Mouse (Mus musculus): ENCODE measurements around the gene Eno1. TPM values are rescaled to one million over a fixed set of nuclear protein-coding genes. Genes with fewer than 3 reads are reported as not detected.

Eno1 gene
- polyA plus RNA-seq, 1 experiment from 2014 or later, result 1,302 TPM

DNA sequence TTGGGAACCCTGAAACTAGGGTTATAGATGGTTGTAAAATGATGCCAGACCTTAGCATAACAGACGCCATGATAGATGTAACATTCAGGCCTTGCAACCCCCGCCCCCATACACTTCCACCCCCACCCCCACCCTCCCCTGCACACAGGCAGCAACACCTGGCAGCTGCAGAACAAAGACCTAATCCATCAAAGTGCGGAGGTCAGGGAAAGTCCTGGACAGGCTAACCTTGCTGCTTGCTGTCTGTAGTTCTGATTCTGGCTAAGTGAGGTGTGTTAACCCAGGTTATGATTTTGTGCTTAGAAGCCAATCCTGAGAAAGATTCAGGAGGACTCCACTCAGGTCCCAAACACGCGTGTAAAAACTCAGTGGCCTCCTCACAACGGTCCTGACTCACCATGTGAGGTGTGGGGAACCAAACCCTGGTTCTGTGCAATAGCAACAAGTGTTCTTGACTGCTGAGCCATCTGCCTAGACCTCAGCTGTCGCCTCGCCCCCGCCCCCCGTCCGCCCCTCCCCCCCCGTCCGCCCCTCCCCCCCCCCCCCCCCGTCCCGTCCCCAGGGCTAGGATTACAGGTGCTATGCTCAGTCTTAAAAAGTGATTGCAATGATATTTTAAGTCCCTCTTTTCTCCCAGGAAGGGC is 6.7 kb upstream of the Eno1 start:
- Histone ChIP-seq H3K4me2 (no peak overlapping the region), H3K9ac (no peak overlapping the region), H3K36me3 (no peaks in the 10 kb centered on the region), H3K4me3 (replicated peaks) (no peak overlapping the region), H3K27ac (no peak overlapping the region), H3K4me1 (peaks cover 23% of the 10 kb centered on the region), H3K9me3 (no peaks in the 10 kb centered on the region), H3K27me3 (replicated peaks) (no peaks in the 10 kb centered on the region)
- ATAC-seq (ENCODE audit: insufficient read depth, low FRiP score, low read depth), result no peak
- WGBS, result 40% methylated on average over 6 of the region's 15 CpGs

DNA sequence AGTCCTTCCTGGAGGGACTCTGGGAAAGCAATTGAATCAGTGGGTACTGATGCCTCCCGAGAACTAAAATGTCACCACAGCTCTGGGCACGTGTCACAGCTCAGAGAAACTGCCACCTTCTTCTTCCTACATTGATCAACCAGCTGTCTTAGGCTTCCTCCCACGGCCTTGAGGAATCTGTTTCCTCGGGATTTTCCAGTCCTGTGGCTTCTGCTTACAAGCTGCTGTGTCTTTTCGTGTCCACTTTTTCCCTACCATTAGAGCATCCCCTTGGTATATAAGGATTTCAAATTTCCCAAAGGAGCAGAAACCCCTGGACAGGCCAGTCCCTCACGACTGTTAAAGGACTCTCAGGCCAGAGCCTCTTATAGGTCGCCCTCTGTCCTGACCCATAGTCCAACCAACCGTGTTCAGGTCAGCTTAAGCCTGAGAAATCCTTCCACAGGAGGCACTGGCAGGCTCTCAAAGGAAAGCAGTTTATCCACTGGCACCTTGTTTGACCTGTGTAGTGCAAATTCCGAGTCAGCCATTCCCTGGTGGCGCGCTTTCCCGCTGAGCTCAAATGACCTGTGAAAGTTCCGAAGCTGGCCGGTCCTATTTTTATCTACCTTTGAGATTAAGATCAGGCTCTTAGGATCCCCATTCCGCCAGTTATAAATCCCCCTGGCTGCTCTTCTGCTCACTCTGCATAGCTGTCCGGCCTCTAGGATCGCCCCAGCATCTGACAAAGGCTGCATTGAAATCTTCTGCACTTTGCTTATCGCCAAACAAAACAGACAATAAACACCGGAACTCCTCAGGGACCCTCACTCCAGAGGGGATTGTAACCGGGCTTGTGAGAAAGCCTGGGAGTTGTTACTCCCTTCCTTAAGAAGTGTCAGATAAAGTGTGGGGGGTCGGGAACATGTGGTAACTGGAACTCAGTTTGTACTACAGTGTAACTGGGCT is 5.8 kb upstream of the Eno1 start:
- H3K36me3 ChIP-seq, result no peaks in the 10 kb centered on the region
- no peak overlapping the region for H3K4me3 ChIP-seq (replicated peaks)
- H3K27ac ChIP-seq, result 0 out of 2 replicates have a peak overlapping the region, but pooled peaks have one; percentile 16
- peaks cover 23% of the 10 kb centered on the region for H3K4me1 ChIP-seq
- H3K9ac ChIP-seq, result no peak overlapping the region
- 30% methylated on average over 21 of the region's 21 CpGs for WGBS
- no peaks in the 10 kb centered on the region for H3K9me3 ChIP-seq
- ATAC-seq (ENCODE audit: insufficient read depth, low FRiP score, low read depth), result no peak
- H3K27me3 ChIP-seq (replicated peaks), result no peaks in the 10 kb centered on the region
- no peak overlapping the region for H3K4me2 ChIP-seq

DNA sequence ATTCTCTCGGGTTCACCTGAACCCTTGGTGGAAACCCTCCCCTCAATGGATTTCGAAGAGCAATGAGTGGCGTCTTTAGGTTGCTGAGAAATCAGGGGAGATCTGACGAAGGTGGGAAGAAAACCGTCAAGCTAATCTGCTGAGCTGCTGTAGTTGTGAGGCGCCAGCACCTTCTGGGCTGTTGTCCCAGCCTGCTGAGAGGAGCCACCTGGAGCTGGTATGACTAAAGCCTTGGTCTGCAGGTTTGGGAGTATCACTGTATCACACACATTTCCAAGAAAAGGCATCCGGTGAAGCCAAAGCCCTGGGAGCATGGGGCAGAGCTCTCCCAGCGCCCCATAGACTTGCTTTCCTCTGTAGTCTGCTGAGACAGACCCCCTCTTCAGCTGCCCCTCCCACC is 4.7 kb upstream of the Eno1 start:
- Histone ChIP-seq H3K4me2 (no peak overlapping the region), H3K27me3 (replicated peaks) (no peaks in the 10 kb centered on the region), H3K36me3 (no peaks in the 10 kb centered on the region), H3K27ac (no peak overlapping the region), H3K9ac (no peak overlapping the region), H3K9me3 (no peaks in the 10 kb centered on the region), H3K4me1 (peaks cover 21% of the 10 kb centered on the region), H3K4me3 (replicated peaks) (no peak overlapping the region)
- WGBS, result 50% methylated on average over 8 of the region's 8 CpGs
- ATAC-seq (ENCODE audit: insufficient read depth, low FRiP score, low read depth), result no peak

DNA sequence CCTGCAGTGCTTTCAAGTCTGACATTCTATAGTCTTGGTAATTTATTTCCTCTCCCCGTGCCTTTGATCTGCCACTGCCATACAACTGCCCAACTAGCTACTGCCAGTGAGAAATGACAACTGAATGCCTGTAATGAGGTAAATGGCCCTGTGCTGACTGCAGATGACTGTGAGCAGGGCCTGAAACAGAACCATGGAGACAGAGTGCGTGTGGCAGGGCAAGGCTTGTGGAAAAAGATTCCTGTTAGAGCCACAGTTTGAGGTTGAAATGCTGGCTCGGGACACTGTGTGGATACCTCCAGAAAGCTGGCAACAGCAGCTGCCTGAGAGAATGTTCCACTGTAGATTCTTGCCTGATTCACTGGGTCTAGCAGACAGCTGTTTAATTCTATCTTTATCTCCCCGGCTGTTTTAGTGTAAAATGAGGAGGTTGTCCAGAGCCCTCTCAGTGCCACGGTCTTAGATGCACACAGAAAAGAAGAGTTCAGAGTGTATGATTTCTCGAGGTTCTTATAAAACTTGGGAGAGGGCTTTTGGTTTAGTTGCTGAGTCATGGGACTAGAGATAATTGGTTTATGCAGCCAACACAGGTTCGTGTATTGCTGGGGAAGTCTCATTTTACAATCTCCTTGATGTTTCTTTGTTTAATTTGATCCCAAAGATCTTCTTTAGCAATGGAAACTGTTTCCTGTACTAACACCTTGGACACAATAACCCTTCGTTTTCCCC is 1.8 kb upstream of the Eno1 start:
- no peak overlapping the region for H3K4me3 ChIP-seq (replicated peaks)
- no peak for ATAC-seq (ENCODE audit: insufficient read depth, low FRiP score, low read depth)
- peak overlapping the region; percentile 46 for H3K27ac ChIP-seq
- peaks cover 31% of the 10 kb centered on the region for H3K4me1 ChIP-seq
- no peaks in the 10 kb centered on the region for H3K36me3 ChIP-seq
- H3K27me3 ChIP-seq (replicated peaks), result no peaks in the 10 kb centered on the region
- no peak overlapping the region; the same call in 1 of the 2 replicates for H3K4me2 ChIP-seq
- no peaks in the 10 kb centered on the region for H3K9me3 ChIP-seq
- H3K9ac ChIP-seq, result no peak overlapping the region
- WGBS, result 37% methylated on average over 8 of the region's 8 CpGs

DNA sequence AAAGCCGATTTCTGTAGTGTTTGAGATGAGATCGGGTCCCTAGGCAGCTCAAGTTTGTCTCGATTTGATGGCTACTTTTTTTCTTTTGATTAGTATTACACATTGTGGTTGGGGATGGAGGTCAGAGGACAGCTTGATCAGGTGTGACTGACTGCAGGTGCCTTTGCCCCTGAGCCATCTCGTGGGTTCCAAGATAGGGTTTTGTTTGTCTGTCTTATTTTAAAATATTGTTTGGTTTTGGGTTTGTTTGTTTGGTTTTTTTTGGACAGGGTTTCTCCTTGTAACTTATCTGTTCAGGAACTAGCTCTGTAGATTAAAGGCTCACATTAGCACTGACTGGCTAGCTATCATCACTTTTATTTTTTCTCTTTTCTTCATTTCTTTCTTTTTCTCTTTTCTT is 936 bp upstream of the Eno1 start:
- 80% methylated on average over 4 of the region's 4 CpGs for WGBS
- H3K4me3 ChIP-seq (replicated peaks), result no peak overlapping the region
- no peaks in the 10 kb centered on the region for H3K9me3 ChIP-seq
- ATAC-seq (ENCODE audit: insufficient read depth, low FRiP score, low read depth), result no peak
- H3K27me3 ChIP-seq (replicated peaks), result no peaks in the 10 kb centered on the region
- H3K36me3 ChIP-seq, result peaks cover 3% of the 10 kb centered on the region; the same call in 1 of the 2 replicates
- H3K9ac ChIP-seq, result no peak overlapping the region
- H3K4me2 ChIP-seq, result no peak overlapping the region
- peaks cover 33% of the 10 kb centered on the region for H3K4me1 ChIP-seq
- H3K27ac ChIP-seq, result peak overlapping the region; percentile 46; the same call in 1 of the 2 replicates

DNA sequence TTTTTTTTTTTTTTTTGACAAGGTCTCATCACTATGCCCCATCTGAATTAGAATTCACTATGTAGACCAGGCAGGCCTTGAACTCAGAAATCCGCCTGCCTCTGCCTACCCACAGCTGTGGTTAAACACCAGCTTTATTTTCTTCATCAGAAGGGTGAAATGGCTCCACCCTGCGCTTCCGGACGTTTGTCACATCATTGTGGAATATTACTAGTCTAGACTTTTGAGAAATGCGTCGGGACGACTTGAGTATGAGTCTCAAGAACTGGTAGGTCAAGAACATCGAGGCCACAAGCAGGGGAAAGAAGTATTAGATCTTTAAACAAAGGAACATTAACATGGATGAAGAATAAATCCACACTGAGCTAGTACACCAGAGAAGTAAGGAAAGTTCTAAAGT is 490 bp upstream of the Eno1 start:
- Histone ChIP-seq H3K27ac (peak overlapping the region; percentile 97), H3K9me3 (no peaks in the 10 kb centered on the region), H3K9ac (no peak overlapping the region), H3K4me3 (replicated peaks) (peak overlapping the region; percentile 93), H3K36me3 (peaks cover 5% of the 10 kb centered on the region), H3K4me1 (peaks cover 32% of the 10 kb centered on the region), H3K4me2 (peak overlapping the region; percentile 65), H3K27me3 (replicated peaks) (no peaks in the 10 kb centered on the region)
- 71% methylated on average over 8 of the region's 8 CpGs for WGBS
- no peak for ATAC-seq (ENCODE audit: insufficient read depth, low FRiP score, low read depth)

DNA sequence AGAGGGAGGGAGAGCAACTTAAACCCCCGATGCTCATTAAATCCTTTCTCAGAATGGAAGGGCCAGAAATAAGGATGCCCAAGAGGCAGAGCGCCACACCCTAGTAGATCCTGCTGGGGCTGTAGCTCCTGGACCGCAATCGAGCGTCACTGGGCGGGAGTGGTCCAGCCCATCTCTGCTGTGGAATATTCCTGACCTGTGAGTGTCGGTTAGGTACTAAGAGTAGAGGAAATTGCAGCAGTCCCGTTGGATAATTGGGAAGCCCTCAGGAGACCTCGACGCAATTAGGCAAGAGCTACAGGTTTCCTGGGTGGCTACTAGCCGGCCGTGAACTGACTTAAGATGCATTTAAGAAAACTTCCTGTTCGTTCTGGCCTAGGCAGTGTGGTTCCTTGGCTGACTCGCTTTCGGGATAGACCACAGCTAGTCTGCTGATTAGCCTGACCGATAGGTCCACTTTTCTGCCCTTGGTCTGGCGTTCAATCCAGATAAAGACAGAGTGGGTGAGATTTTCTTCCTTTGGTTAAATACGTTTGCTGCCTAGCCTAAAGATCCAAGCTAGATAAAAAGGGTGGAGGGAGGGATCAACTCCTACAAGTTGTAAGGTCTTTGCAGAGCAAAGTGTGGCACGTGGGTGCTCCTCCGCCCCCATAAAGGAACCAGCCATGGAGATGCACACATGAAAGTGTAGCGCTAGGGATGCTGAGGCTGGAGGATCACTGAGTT is 1.3 kb downstream of the Eno1 start:
- peaks cover 42% of the 10 kb centered on the region for H3K4me1 ChIP-seq
- under 1% methylated on average over 21 of the region's 21 CpGs for WGBS

DNA sequence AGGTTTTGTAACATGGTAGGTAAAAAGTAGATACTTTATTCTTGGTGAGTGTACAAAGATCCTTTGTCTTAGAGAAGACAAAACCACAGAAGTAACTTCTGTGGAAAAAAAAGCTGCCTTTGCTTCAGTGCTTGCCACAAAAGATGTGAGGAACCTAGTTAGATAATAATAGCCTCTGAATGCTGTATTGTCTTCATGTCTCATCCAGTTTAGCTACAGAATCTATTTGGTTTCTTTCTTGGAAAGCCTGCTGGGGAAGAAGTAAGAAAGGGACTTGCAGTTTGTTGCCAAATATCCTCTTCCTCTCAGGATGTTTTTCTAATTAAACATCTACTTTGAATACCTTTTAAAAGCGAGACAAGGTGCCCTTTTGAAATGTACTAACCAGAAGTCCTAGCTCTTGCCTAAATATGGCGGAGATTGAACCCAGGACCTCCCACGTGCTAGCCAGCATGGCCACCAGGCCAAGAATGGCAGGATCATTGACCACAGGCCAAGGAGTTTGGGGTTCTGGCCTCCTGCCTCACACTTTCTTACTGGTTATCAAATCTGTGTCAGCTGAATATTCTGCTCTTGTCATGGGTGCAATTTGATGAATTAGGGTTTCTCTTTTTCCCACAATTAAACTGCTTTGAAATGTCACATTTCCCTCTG is 2.0 kb downstream of the Eno1 start:
- peak overlapping the region; percentile 61 for H3K4me2 ChIP-seq
- H3K36me3 ChIP-seq, result peaks cover 29% of the 10 kb centered on the region
- ATAC-seq (ENCODE audit: insufficient read depth, low FRiP score, low read depth), result no peak
- 6% methylated on average over 3 of the region's 3 CpGs for WGBS
- H3K9ac ChIP-seq, result peak overlapping the region; percentile 81; the same call in 1 of the 2 replicates
- no peaks in the 10 kb centered on the region for H3K9me3 ChIP-seq
- no peaks in the 10 kb centered on the region for H3K27me3 ChIP-seq (replicated peaks)
- H3K27ac ChIP-seq, result peak overlapping the region; percentile 97
- H3K4me1 ChIP-seq, result peaks cover 42% of the 10 kb centered on the region
- H3K4me3 ChIP-seq (replicated peaks), result peak overlapping the region; percentile 93

More for the DNA sequence above, 1.3 kb downstream of the Eno1 start:
- H3K9ac ChIP-seq, result peak overlapping the region; percentile 81
- no peaks in the 10 kb centered on the region for H3K9me3 ChIP-seq
- H3K36me3 ChIP-seq, result peaks cover 22% of the 10 kb centered on the region
- H3K4me2 ChIP-seq, result peak overlapping the region; percentile 61
- peak overlapping the region; percentile 93 for H3K4me3 ChIP-seq (replicated peaks)
- peak overlapping the region; percentile 97 for H3K27ac ChIP-seq
- H3K27me3 ChIP-seq (replicated peaks), result no peaks in the 10 kb centered on the region
- ATAC-seq (ENCODE audit: insufficient read depth, low FRiP score, low read depth), result no peak; the same call in 1 of the 2 replicates

DNA sequence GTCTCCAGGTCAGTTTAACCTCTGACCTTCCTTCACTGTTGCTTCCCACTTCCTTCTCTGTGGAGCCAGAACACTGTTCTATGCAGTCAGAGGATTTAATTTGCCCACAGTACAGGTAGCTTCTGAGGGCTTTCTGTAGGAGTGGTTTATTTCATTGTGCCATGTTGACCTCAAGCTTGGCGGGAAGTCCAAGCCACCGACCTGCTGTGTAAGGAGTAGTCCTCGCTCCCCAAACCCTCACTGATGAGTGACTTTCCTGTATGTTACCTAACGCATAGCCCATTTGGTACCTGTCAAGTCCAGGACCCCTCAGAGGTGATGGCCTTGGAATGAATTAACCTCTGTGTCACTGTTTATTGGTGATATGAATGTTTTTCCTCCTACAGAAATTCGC is 2.6 kb downstream of the Eno1 start:
- no peaks in the 10 kb centered on the region for H3K9me3 ChIP-seq
- peak overlapping the region; percentile 93 for H3K4me3 ChIP-seq (replicated peaks)
- H3K27ac ChIP-seq, result peak overlapping the region; percentile 97
- peaks cover 42% of the 10 kb centered on the region for H3K4me1 ChIP-seq
- H3K4me2 ChIP-seq, result peak overlapping the region; percentile 61
- H3K36me3 ChIP-seq, result peaks cover 35% of the 10 kb centered on the region
- no peak for ATAC-seq (ENCODE audit: insufficient read depth, low FRiP score, low read depth)
- H3K27me3 ChIP-seq (replicated peaks), result no peaks in the 10 kb centered on the region
- 33% methylated on average over 5 of the region's 5 CpGs for WGBS
- H3K9ac ChIP-seq, result no peak overlapping the region

DNA sequence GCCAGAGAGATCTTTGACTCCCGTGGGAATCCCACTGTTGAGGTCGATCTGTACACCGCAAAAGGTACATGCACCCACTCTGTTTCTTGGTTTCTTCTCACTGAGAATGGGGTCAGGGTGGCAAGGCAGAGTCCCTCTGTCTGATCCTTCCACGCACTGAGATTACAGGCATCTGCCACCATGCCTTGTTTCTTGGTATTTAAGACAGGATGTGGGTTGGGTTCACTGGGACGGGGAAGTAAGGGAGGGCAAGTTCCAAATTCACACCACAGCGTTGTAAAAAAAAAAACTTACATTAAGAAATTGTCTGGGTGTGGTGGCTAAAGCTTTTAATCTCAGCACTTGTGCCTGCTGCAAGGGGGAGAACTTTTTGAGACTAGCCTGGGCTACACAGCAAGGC is 3.0 kb downstream of the Eno1 start:
- H3K4me1 ChIP-seq, result peaks cover 40% of the 10 kb centered on the region
- WGBS, result 34% methylated on average over 6 of the region's 6 CpGs
- peak overlapping the region; percentile 93 for H3K4me3 ChIP-seq (replicated peaks)
- H3K9ac ChIP-seq, result no peak overlapping the region
- no peaks in the 10 kb centered on the region for H3K27me3 ChIP-seq (replicated peaks)
- H3K27ac ChIP-seq, result peak overlapping the region; percentile 97
- no peaks in the 10 kb centered on the region for H3K9me3 ChIP-seq
- no peak for ATAC-seq (ENCODE audit: insufficient read depth, low FRiP score, low read depth)
- peak overlapping the region; percentile 61 for H3K4me2 ChIP-seq
- H3K36me3 ChIP-seq, result peaks cover 39% of the 10 kb centered on the region

DNA sequence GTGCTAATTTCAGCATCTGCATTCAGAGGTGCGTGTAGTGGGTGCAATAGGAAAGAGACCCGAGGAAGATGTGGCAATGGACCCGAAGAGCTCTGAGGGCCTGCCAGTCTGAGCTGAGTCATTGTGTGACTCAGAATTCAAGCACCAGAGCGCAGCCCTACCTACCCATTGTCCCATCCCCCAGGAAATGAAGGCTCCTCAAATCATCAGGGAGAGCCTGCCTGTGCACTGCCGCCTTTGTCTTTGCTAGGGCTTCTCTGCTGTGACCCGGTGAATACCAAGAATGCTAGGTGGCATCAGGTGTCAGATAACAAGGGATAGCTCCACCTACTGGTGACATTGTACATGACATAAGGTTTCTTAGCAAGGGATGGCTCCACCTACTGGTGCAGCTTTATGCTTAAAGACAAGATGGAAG is 3.4 kb downstream of the Eno1 start:
- Histone ChIP-seq H3K27me3 (replicated peaks) (no peaks in the 10 kb centered on the region), H3K4me2 (peak overlapping the region; percentile 61), H3K9ac (no peak overlapping the region), H3K4me1 (peaks cover 38% of the 10 kb centered on the region), H3K27ac (peak overlapping the region; percentile 97), H3K4me3 (replicated peaks) (peak overlapping the region; percentile 93), H3K36me3 (peaks cover 43% of the 10 kb centered on the region), H3K9me3 (no peaks in the 10 kb centered on the region)
- ATAC-seq (ENCODE audit: insufficient read depth, low FRiP score, low read depth), result no peak
- WGBS, result 13% methylated on average over 6 of the region's 6 CpGs
